Mouse (Mus musculus) hematopoietic stem cell, adult 5-6 weeks (primary cell): ENCODE measurements at regions not wholly inside any gene's neighbourhood (a gene's known extent, or its start where the extent isn't known, plus 50 kb on each side); places are given as distances from the start of the nearest gene placed in this dataset.

ENCODE experiments used
- ATAC-seq, 2 experiments: fragments of 125-278 bp in 1 of 2; replicated peaks in 1 of 2; 2 replicates each; pipeline ENCODE4 v1.8.0; 2016 to 2017; ENCODE audit warnings: inconsistent platforms in 2 of 2, mild to moderate bottlenecking in 2 of 2, moderate number of reproducible peaks in 2 of 2, low read depth in 1 of 2, moderate TSS enrichment in 1 of 2; ENCODE audit not compliant: low FRiP score in 2 of 2, poor library complexity in 2 of 2, severe bottlenecking in 2 of 2, insufficient read depth in 1 of 2, low TSS enrichment in 1 of 2

- ATAC-seq: peak in 1 of 2 experiments; percentile 64; a peak in 2 of 4 replicates
Observed at GRCm38 (mm10) chr16:25220552-25220951, 66.1 kb upstream of the Tprg start.

- ATAC-seq: no peak
Observed at GRCm38 (mm10) chr16:25224801-25225200, 61.8 kb upstream of the Tprg start.
